29 mouse cellular contexts compared by ENCODE assay signal in the genomic region with DNA sequence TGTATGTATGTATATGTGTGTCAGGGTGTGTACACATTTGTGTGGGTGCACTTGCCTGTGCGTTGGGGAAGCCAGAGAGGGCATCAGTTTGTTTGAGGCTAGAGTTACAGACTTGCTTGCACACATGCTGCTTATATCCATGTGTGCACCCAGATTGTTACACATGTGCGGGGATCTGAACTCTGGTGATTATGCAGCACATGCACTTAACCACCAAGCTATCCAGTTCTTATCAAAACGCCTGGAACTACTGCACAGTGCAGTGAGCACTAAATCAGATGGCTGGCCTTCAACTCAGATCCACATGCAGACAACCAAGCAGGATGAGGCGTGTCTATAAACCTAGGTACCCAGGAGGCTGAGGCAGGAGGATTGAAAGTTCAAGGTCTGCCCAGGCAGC. TPM values are rescaled to one million over a fixed set of nuclear protein-coding genes. Genes with fewer than 3 reads are reported as not detected.
DNase-seq lines count a peak whose midpoint lies in the region; ATAC-seq and TF ChIP-seq lines count a peak whose summit lies in the region.
"Had no signal": no experiment of that assay in that cellular context is flagged by ENCODE, and none has a peak within 500 bp of the region (broad histone marks: within the 10 kb centered on the region; RNA-seq: fewer than 3 reads in every experiment).

No protein-coding gene starts in this region.

- TF ChIP-seq RAD21 in MEL (IDR thresholded peaks at IDR 0.05; ENCODE audit: low read depth, low read length), result no peak

- intact Hi-C loops in heart, postnatal 10 days (cut with DNase I), result no loop called here

- no peaks in the 10 kb centered on the region for H3K9me3 ChIP-seq in MEL (replicated peaks; ENCODE audit: insufficient read depth, low read length)
- no peaks in the 10 kb centered on the region for H3K9me3 ChIP-seq in liver, embryonic 12.5 days (replicated peaks)
- no peaks in the 10 kb centered on the region for H3K9me3 ChIP-seq in liver, embryonic 15.5 days (replicated peaks)
- no peaks in the 10 kb centered on the region for H3K9me3 ChIP-seq in kidney, embryonic 16.5 days (ENCODE audit: low read length)
- H3K9me3 ChIP-seq: embryonic facial prominence, embryonic 12.5 days; embryonic facial prominence, embryonic 15.5 days; forebrain, embryonic 12.5 days; forebrain, embryonic 15.5 days; heart, embryonic 15.5 days had no signal

- peaks cover 0 to 20% of the 10 kb centered on the region in 2 experiments; a peak in 2 of 4 replicates for H3K36me3 ChIP-seq in MEL (ENCODE audit: control insufficient read depth in 1 of 2, insufficient read depth in 2 of 2, low read length in 2 of 2)
- 0 out of 2 replicates have a peak, but pooled peaks cover 4% of the 10 kb centered on the region for H3K36me3 ChIP-seq in liver, embryonic 12.5 days
- 0 out of 2 replicates have a peak, but pooled peaks cover 2% of the 10 kb centered on the region for H3K36me3 ChIP-seq in liver, embryonic 15.5 days (replicated peaks)
- H3K36me3 ChIP-seq in kidney, embryonic 16.5 days (ENCODE audit: insufficient read depth, low read length), result 0 out of 2 replicates have a peak, but pooled peaks cover 2% of the 10 kb centered on the region
- H3K36me3 ChIP-seq: embryonic facial prominence, embryonic 12.5 days; embryonic facial prominence, embryonic 15.5 days; forebrain, embryonic 12.5 days; forebrain, embryonic 15.5 days; heart, embryonic 15.5 days had no signal

- H3K27me3 ChIP-seq in MEL (ENCODE audit: control insufficient read depth in 1 of 2, insufficient read depth in 2 of 2, low read length in 2 of 2), result no peaks in the 10 kb centered on the region
- no peaks in the 10 kb centered on the region for H3K27me3 ChIP-seq in liver, embryonic 12.5 days (replicated peaks)
- no peaks in the 10 kb centered on the region for H3K27me3 ChIP-seq in liver, embryonic 15.5 days
- no peaks in the 10 kb centered on the region for H3K27me3 ChIP-seq in kidney, embryonic 16.5 days (ENCODE audit: insufficient read depth, low read length)
- H3K27me3 ChIP-seq: embryonic facial prominence, embryonic 12.5 days; embryonic facial prominence, embryonic 15.5 days; forebrain, embryonic 12.5 days; forebrain, embryonic 15.5 days; heart, embryonic 15.5 days had no signal

- no peak for TF ChIP-seq CTCF in MEL (IDR thresholded peaks at IDR 0.05 in 2 of 3, conservative IDR thresholded peaks at IDR 0.05 in 1 of 3; ENCODE audit: control insufficient read depth in 1 of 3, insufficient read depth in 1 of 3, low read depth in 2 of 3, low read length in 3 of 3, poor library complexity in 1 of 3, severe bottlenecking in 1 of 3)

- no peak overlapping the region for H3K4me3 ChIP-seq in MEL (ENCODE audit: control insufficient read depth in 1 of 2, insufficient read depth in 1 of 2, low read depth in 2 of 2, low read length in 2 of 2)
- no peak overlapping the region for H3K4me3 ChIP-seq in liver, embryonic 12.5 days
- H3K4me3 ChIP-seq in liver, embryonic 15.5 days (replicated peaks), result no peak overlapping the region
- H3K4me3 ChIP-seq in kidney, embryonic 16.5 days (ENCODE audit: low read length), result no peak overlapping the region
- H3K4me3 ChIP-seq: embryonic facial prominence, embryonic 12.5 days; embryonic facial prominence, embryonic 15.5 days; forebrain, embryonic 12.5 days; forebrain, embryonic 15.5 days; heart, embryonic 15.5 days had no signal

- H3K9ac ChIP-seq in MEL (ENCODE audit: control insufficient read depth, low read depth, low read length, poor library complexity, severe bottlenecking), result no peak overlapping the region
- H3K9ac ChIP-seq in liver, embryonic 12.5 days, result no peak overlapping the region
- no peak overlapping the region for H3K9ac ChIP-seq in liver, embryonic 15.5 days
- no peak overlapping the region for H3K9ac ChIP-seq in kidney, embryonic 16.5 days (replicated peaks; ENCODE audit: low read length)
- H3K9ac ChIP-seq: embryonic facial prominence, embryonic 12.5 days; embryonic facial prominence, embryonic 15.5 days; forebrain, embryonic 12.5 days; forebrain, embryonic 15.5 days; heart, embryonic 15.5 days; hindbrain, embryonic 14.5 days had no signal

- TF ChIP-seq EP300 in MEL (IDR thresholded peaks at IDR 0.05; ENCODE audit: low read depth in 1 of 2, low read length in 2 of 2), result peak in 1 of 2 experiments; percentile 50; a peak in 2 of 4 replicates

- no peak overlapping the region for H3K4me2 ChIP-seq in liver, embryonic 12.5 days
- no peak overlapping the region for H3K4me2 ChIP-seq in liver, embryonic 15.5 days
- H3K4me2 ChIP-seq in kidney, embryonic 16.5 days (replicated peaks; ENCODE audit: low read depth, low read length), result no peak overlapping the region
- H3K4me2 ChIP-seq: embryonic facial prominence, embryonic 12.5 days; embryonic facial prominence, embryonic 15.5 days; forebrain, embryonic 12.5 days; forebrain, embryonic 15.5 days; heart, embryonic 15.5 days; hindbrain, embryonic 14.5 days had no signal

- DNase-seq in MEL (ENCODE audit: low read depth, low spot score), result peak; percentile 53
- no peak for DNase-seq in thymus, postnatal 4 days
- no peak for DNase-seq in heart, postnatal 10 days
- DNase-seq: adrenal gland, adult 8-10 months; adrenal gland, postnatal 25 days; cerebellum, adult 18-20 months; cerebellum, adult 9-10 months; cerebellum, postnatal 14 days; gastrocnemius, postnatal 25 days; heart, adult 18-20 months; heart, postnatal 14 days; heart, postnatal 4 days had no signal

- ATAC-seq in liver, embryonic 12.5 days, result peak; percentile 72
- ATAC-seq in liver, embryonic 15.5 days (ENCODE audit: insufficient read depth), result peak; percentile 48
- ATAC-seq in megakaryocyte progenitor cell, adult 5-6 weeks (replicated peaks; ENCODE audit: poor library complexity), result peak; percentile 66
- no peak for ATAC-seq in kidney, embryonic 16.5 days (ENCODE audit: low FRiP score, low TSS enrichment)
- ATAC-seq: activated CD4-positive, CD25-positive, alpha-beta regulatory T cell, adult 4 months; CD4-positive, CD25-positive, alpha-beta regulatory T cell, adult 4 months; forebrain, embryonic 15.5 days; hindbrain, postnatal 0 days; inflammation-experienced regulatory T-cells, adult 6 months had no signal

- TF ChIP-seq POLR2A in MEL (IDR thresholded peaks at IDR 0.05; ENCODE audit: control insufficient read depth in 1 of 2, insufficient read depth in 1 of 2, low read depth in 1 of 2, low read length in 2 of 2, poor library complexity in 1 of 2), result no peak

- WGBS in liver, embryonic 12.5 days (ENCODE audit: insufficient replicate concordance), result 38% methylated on average over 4 of the region's 4 CpGs
- 37% methylated on average over 4 of the region's 4 CpGs for WGBS in liver, embryonic 15.5 days (ENCODE audit: insufficient replicate concordance)
- 85% methylated on average over 4 of the region's 4 CpGs for WGBS in kidney, embryonic 16.5 days

- no peaks in the 10 kb centered on the region for H3K79me2 ChIP-seq in MEL (ENCODE audit: control insufficient read depth, insufficient read depth, low read length, poor library complexity)

- H3K4me1 ChIP-seq in MEL (ENCODE audit: control insufficient read depth in 1 of 2, insufficient read depth in 2 of 2, low read length in 2 of 2), result peaks cover 15 to 23% of the 10 kb centered on the region in 2 experiments
- peaks cover 73% of the 10 kb centered on the region for H3K4me1 ChIP-seq in liver, embryonic 12.5 days
- H3K4me1 ChIP-seq in liver, embryonic 15.5 days (replicated peaks), result peaks cover 64% of the 10 kb centered on the region
- peaks cover 20% of the 10 kb centered on the region for H3K4me1 ChIP-seq in kidney, embryonic 16.5 days (ENCODE audit: insufficient read depth, low read length)

- H3K27ac ChIP-seq in MEL (ENCODE audit: control insufficient read depth, low read depth, low read length), result no peak overlapping the region
- H3K27ac ChIP-seq in liver, embryonic 12.5 days, result 0 out of 2 replicates have a peak overlapping the region, but pooled peaks have one; percentile 32
- H3K27ac ChIP-seq in liver, embryonic 15.5 days (replicated peaks), result no peak overlapping the region
- H3K27ac ChIP-seq in kidney, embryonic 16.5 days (ENCODE audit: low read length), result no peak overlapping the region
- H3K27ac ChIP-seq: embryonic facial prominence, embryonic 12.5 days; embryonic facial prominence, embryonic 15.5 days; forebrain, embryonic 12.5 days; forebrain, embryonic 15.5 days; heart, embryonic 15.5 days; hindbrain, embryonic 14.5 days; hindbrain, postnatal 0 days had no signal

RNA-seq across cellular contexts. Expression of a gene that starts 22.7 kb away (rescaled TPM):
- 27.7 and 29.8 TPM in 2 replicates for total RNA-seq in MEL (2012; rRNA removed)
- 10 to 100 TPM; 62.5 to 69.7 TPM for polyA plus RNA-seq in MEL (2012; ENCODE audit: insufficient read depth in 1 of 2, insufficient read length in 2 of 2, low read depth in 1 of 2, low replicate concordance in 2 of 2, missing spikeins in 1 of 2)
- 8.3 and 9.6 TPM in 2 replicates for polyA plus RNA-seq in liver, embryonic 12.5 days (2016; fragmentation: Nextera tagmentation; extraction: Ambion mirVana)
- 6.1 and 6.7 TPM in 2 replicates for polyA plus RNA-seq in liver, embryonic 15.5 days (2015; fragmentation: Nextera tagmentation; extraction: Ambion mirVana)
- 16.2 and 16.8 TPM in 2 replicates for total RNA-seq in megakaryocyte progenitor cell, adult 5-6 weeks (2015)
- total RNA-seq in megakaryocyte progenitor cell, adult 5-6 weeks (2017), result 9.2 and 10.0 TPM in 2 replicates
- total RNA-seq in heart, postnatal 10 days (2021), result 10 to 100 TPM; 29.3 to 30.4 TPM
- polyA plus RNA-seq in kidney, embryonic 16.5 days (2015; fragmentation: Nextera tagmentation; extraction: Ambion mirVana), result 13.3 and 13.8 TPM in 2 replicates

RNA-seq across cellular contexts. Expression of a gene that starts 36.5 kb away (rescaled TPM):
- 90.6 and 105 TPM in 2 replicates for total RNA-seq in MEL (2012; rRNA removed)
- polyA plus RNA-seq in MEL (2012; ENCODE audit: insufficient read depth in 1 of 2, insufficient read length in 2 of 2, low read depth in 1 of 2, low replicate concordance in 2 of 2, missing spikeins in 1 of 2), result 100 to 1,000 TPM in 1 of 2 experiments, not detected in 1; 159 TPM
- polyA plus RNA-seq in liver, embryonic 12.5 days (2016; fragmentation: Nextera tagmentation; extraction: Ambion mirVana), result 46.2 and 47.1 TPM in 2 replicates
- 26.3 and 29.2 TPM in 2 replicates for polyA plus RNA-seq in liver, embryonic 15.5 days (2015; fragmentation: Nextera tagmentation; extraction: Ambion mirVana)
- total RNA-seq in megakaryocyte progenitor cell, adult 5-6 weeks (2015), result 24.0 and 29.3 TPM in 2 replicates
- total RNA-seq in megakaryocyte progenitor cell, adult 5-6 weeks (2017), result 27.2 and 39.0 TPM in 2 replicates
- total RNA-seq in heart, postnatal 10 days (2021), result 10 to 100 TPM; 29.3 to 35.8 TPM
- polyA plus RNA-seq in kidney, embryonic 16.5 days (2015; fragmentation: Nextera tagmentation; extraction: Ambion mirVana), result 70.1 and 71.5 TPM in 2 replicates

RNA-seq across cellular contexts. Expression of a gene that starts 37.3 kb away (rescaled TPM):
- total RNA-seq in MEL (2012; rRNA removed), result 0.59 and 0.65 TPM in 2 replicates
- polyA plus RNA-seq in MEL (2012; ENCODE audit: insufficient read depth in 1 of 2, insufficient read length in 2 of 2, low read depth in 1 of 2, low replicate concordance in 2 of 2, missing spikeins in 1 of 2), result under 1 TPM in 1 of 2 experiments, not detected in 1; 0.43 TPM
- not detected in 2 replicates for polyA plus RNA-seq in liver, embryonic 12.5 days (2016; fragmentation: Nextera tagmentation; extraction: Ambion mirVana)
- not detected in 2 replicates for polyA plus RNA-seq in liver, embryonic 15.5 days (2015; fragmentation: Nextera tagmentation; extraction: Ambion mirVana)
- total RNA-seq in megakaryocyte progenitor cell, adult 5-6 weeks (2015), result 0.27 TPM in 1 of 2 replicates, not detected in the other
- 0.17 TPM in 1 of 2 replicates, not detected in the other for total RNA-seq in megakaryocyte progenitor cell, adult 5-6 weeks (2017)
- total RNA-seq in heart, postnatal 10 days (2021), result under 1 TPM in 1 of 2 experiments, not detected in 1; 0.41 TPM
- polyA plus RNA-seq in kidney, embryonic 16.5 days (2015; fragmentation: Nextera tagmentation; extraction: Ambion mirVana), result not detected in 2 replicates
- total RNA-seq: common myeloid progenitor, adult 5-6 weeks; gastrocnemius, adult 8-10 months; gastrocnemius, postnatal 25 days; heart, adult 18-20 months had no signal
- polyA plus RNA-seq: C2C12; CD4-positive, CD25-positive, alpha-beta regulatory T cell, adult 4 months; embryonic facial prominence, embryonic 15.5 days; forebrain, embryonic 12.5 days; heart, embryonic 15.5 days; hindbrain, postnatal 0 days had no signal
